Mouse (Mus musculus) small intestine, adult 2 months (tissue): Measurements from ENCODE around the gene Erp29. TPM values are rescaled to one million over a fixed set of nuclear protein-coding genes. Genes with fewer than 3 reads are reported as not detected.

Experiments used
- H3K27ac ChIP-seq: fragments of 200-500 bp; 2 replicates; pipeline ENCODE4 v1.5.1; 2012; ENCODE audit warnings: low read depth, low read length, control low read depth, inconsistent platforms; ENCODE audit not compliant: insufficient read depth
- H3K27me3 ChIP-seq: fragments of 200-500 bp; 2 replicates; pipeline ENCODE4 v1.6.1; 2012; ENCODE audit warnings: mild to moderate bottlenecking, moderate library complexity, low read length, inconsistent platforms; ENCODE audit not compliant: control insufficient read depth, insufficient read depth
- H3K36me3 ChIP-seq: fragments of 200-500 bp; 2 replicates; pipeline ENCODE4 v1.6.1; 2012; ENCODE audit warnings: mild to moderate bottlenecking, low read length, control low read depth, inconsistent platforms; ENCODE audit not compliant: control insufficient read depth, insufficient read depth
- H3K4me1 ChIP-seq: fragments of 200-500 bp; 2 replicates; pipeline ENCODE4 v1.6.1; 2012; ENCODE audit warnings: low read length, inconsistent platforms, mixed read lengths; ENCODE audit not compliant: control insufficient read depth, insufficient read depth, insufficient read length
- H3K4me3 ChIP-seq: fragments of 200-500 bp; 2 replicates; pipeline ENCODE4 v1.5.1; 2012; ENCODE audit warnings: low read depth, mild to moderate bottlenecking, control low read depth, inconsistent platforms, low read length, moderate library complexity
- CTCF ChIP-seq: fragments of 200-500 bp; IDR thresholded peaks from 2 replicates; pipeline ENCODE4 v1.5.1; 2012; ENCODE audit warnings: low read depth, mild to moderate bottlenecking, control low read depth, inconsistent platforms, low read length, moderate library complexity, mixed read lengths; ENCODE audit not compliant: insufficient replicate concordance, insufficient read length; ENCODE audit errors: extremely low read depth
- POLR2A ChIP-seq: fragments of 200-500 bp; IDR thresholded peaks from 2 replicates; pipeline ENCODE4 v1.6.1; 2012; ENCODE audit warnings: low read depth, mild to moderate bottlenecking, control low read depth, inconsistent platforms, low read length, moderate library complexity
- WGBS: fragments of 180-500 bp; shearing (Covaris S2); methylation state at CpG from one replicate; pipeline ENCODE4 v1.1.7; 2018; 5-methylcytosine and 5-hydroxymethylcytosine counted together
- polyA plus RNA-seq: library from polyadenylated mRNA; depleted of rRNA; stranded (reverse); fragments of >200 nt; gene quantifications from 2 replicates; pipeline ENCODE4 v1.2.3, GENCODE M21; 2012; rRNA removed

The Erp29 gene
- polyA plus RNA-seq, 1 experiment = 35.6 TPM

DNA sequence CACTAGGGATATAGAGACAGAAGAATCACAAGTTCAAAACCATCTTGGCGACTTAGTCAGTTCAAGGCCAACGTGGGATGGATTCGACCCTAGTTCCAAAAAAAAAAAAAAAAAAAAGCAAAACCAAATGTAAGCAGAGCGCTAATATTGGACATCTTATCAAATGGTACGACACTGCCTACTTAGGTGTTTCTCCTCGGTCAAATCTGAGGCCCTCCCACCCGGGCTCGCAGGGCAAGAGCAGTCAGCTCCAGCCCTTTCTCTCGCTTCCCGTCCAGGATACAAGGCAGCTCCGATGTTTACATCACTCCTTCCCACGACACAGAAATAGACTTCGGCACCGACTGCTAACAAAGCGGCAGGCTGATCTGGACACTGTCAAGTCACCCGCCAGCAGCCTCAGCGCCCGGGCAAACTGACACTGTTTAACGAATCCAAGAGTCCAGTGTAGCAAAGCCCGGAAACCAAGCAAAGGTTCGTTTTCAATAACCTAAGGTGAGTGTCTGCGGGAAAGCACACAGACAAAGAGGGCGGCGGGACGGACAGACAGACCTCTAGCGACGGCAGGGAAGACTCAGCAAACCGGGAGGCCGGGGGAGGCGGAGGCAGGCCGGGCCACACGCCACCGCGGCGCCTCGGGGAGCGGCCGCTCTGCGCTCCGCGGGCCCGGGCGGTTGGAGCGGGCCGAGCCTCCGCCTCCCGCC lies 67.4 kb downstream of the Erp29 start:
- Histone ChIP-seq H3K36me3 (peaks cover 25% of the 10 kb centered on the region), H3K27me3 (no peaks in the 10 kb centered on the region), H3K4me1 (peaks cover 6% of the 10 kb centered on the region; the same call in 1 of the 2 replicates), H3K4me3 (peak overlapping the region; percentile 71), H3K27ac (peak overlapping the region; percentile 98)
- WGBS = under 1% methylated on average over 42 of the region's 47 CpGs
- TF ChIP-seq POLR2A = 0 out of 2 replicates have a peak, but pooled peaks have one; percentile 45
- no peak for TF ChIP-seq CTCF

DNA sequence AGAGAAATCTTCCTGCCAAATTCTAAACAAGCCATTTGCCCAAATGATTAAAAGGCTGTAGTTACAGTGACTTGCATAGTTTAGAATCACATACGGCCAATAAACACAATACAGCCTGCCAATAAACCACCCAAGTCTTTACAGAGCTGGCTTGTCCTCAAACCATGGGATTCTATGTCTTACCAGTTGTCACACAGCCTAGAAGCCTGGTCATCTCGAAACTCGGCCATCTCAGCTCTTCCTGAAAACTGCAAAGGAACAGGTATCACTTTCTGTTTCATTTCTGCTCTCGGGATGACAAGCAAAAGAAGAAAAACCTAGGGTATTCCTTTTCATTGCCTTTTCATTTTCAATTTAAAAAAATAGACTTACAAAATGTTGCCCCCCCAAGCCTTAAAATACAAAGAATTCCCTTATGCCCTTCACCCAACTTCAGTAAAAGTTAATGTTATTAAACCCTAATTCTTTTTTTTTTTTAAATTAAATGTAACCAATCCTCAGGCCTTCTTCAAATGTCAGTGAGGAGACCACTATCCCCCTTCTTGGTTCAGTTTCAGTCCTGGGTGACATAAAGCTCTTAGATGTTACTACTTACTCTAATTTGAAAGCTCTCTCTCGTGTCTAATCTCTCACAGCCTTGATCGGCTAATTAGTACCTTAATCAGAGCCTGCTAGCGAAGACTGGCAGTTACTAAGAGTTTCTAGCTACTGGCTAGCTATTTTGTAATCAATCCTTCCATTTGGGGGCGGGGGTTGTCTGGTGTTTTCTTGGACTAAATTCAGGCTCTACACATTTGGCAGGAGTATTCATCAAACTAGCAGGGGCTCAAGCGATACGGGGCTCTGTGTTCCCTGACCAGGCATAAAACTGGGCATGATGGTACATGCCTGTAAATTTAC lies 68.2 kb downstream of the Erp29 start:
- H3K27ac ChIP-seq = peak overlapping the region; percentile 98
- peaks cover 6% of the 10 kb centered on the region; the same call in 1 of the 2 replicates for H3K4me1 ChIP-seq
- TF ChIP-seq CTCF (no peak), POLR2A (no peak)
- 5% methylated on average over 10 of the region's 10 CpGs for WGBS
- H3K4me3 ChIP-seq = peak overlapping the region; percentile 71; the same call in 1 of the 2 replicates
- no peaks in the 10 kb centered on the region for H3K27me3 ChIP-seq
- peaks cover 33% of the 10 kb centered on the region for H3K36me3 ChIP-seq

DNA sequence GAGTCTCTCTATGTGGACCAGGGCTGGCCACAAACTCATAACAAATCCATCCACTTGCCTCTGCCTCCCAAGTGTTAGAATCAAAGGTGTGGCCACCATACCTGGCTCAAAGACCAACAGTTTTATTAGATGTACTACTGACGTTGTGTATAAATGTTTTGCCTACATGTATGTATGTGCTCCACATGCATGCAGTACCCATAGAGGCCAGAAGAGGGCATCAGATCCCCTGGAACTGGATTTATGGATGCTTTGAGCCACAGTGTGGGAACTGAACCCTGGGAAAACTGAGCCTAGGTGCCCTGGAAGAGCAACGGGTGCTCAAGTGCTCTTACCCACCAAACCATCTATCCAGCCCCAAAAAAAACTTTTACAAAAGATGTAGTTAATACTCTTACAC lies 71.6 kb downstream of the Erp29 start:
- 87% methylated on average over 2 of the region's 2 CpGs for WGBS
- H3K36me3 ChIP-seq = peaks cover 61% of the 10 kb centered on the region
- peak; percentile 49; the same call in 1 of the 2 replicates for TF ChIP-seq CTCF
- no peak for TF ChIP-seq POLR2A
- H3K27me3 ChIP-seq = no peaks in the 10 kb centered on the region
- no peak overlapping the region for H3K4me3 ChIP-seq
- no peak overlapping the region for H3K27ac ChIP-seq
- H3K4me1 ChIP-seq = peaks cover 6% of the 10 kb centered on the region; the same call in 1 of the 2 replicates

DNA sequence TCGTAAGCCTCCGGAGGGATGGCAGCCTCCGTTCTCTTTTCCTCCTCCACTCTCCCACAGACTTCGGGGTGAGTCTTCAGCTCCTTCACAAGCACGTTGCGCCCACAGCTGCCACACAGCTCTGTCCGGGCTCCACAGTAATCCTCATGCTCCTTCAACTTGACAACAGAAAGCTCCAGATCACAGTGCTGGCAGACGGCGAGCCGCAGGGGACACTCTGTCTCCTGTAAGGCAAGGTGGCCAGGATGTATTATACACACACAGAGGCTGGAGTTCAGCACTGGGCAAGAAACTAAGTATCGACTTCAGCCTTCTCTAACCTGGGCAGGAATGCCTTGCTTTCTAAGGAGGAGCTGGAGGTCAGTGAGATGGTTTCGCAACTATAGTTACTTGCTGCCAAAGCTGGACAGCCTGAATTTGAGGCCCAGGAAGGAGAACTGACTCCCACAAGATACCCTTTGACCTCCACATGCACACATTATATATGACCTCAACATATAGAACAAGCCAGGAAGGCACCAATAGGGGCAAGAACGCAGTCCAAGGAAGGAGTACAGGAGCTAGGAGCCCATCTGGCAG lies 73.5 kb downstream of the Erp29 start:
- Histone ChIP-seq H3K4me1 (peaks cover 6% of the 10 kb centered on the region; the same call in 1 of the 2 replicates), H3K4me3 (no peak overlapping the region), H3K27me3 (no peaks in the 10 kb centered on the region), H3K36me3 (peaks cover 77% of the 10 kb centered on the region), H3K27ac (no peak overlapping the region)
- WGBS = 88% methylated on average over 13 of the region's 13 CpGs
- TF ChIP-seq CTCF = no peak
- no peak for TF ChIP-seq POLR2A

Other genes with a start within 250 kb of the Erp29 start
- 116 and 161 TPM in 2 replicates for gene Rpl6, start 248.0 kb downstream of the Erp29 start, polyA plus RNA-seq
- gene Hectd4, start 232.3 kb downstream of the Erp29 start, polyA plus RNA-seq = 12.2 and 28.8 TPM in 2 replicates
- gene Trafd1, start 66.9 kb downstream of the Erp29 start, polyA plus RNA-seq = 39.1 and 108 TPM in 2 replicates
- 1.7 and 3.2 TPM in 2 replicates for gene Naa25, start 54.6 kb downstream of the Erp29 start, polyA plus RNA-seq
- 0.70 and 7.2 TPM in 2 replicates for gene Tmem116, start 613 bp downstream of the Erp29 start, polyA plus RNA-seq
- not detected in 2 replicates for gene Adam1b, start 50.9 kb upstream of the Erp29 start, polyA plus RNA-seq
- 1.9 and 3.7 TPM in 2 replicates for gene Adam1a, start 93.0 kb upstream of the Erp29 start, polyA plus RNA-seq
- not detected in 2 replicates for gene Gm42878, start 93.0 kb upstream of the Erp29 start, polyA plus RNA-seq
- 20.4 and 36.5 TPM in 2 replicates for gene Mapkapk5, start 93.4 kb upstream of the Erp29 start, polyA plus RNA-seq
- 308 and 324 TPM in 2 replicates for gene Aldh2, start 141.3 kb upstream of the Erp29 start, polyA plus RNA-seq
- gene Acad12, start 166.4 kb upstream of the Erp29 start, polyA plus RNA-seq = 4.4 and 6.7 TPM in 2 replicates
- gene Acad10, start 208.0 kb upstream of the Erp29 start, polyA plus RNA-seq = 3.4 and 4.1 TPM in 2 replicates
- 8.4 and 17.4 TPM in 2 replicates for gene Brap, start 208.1 kb upstream of the Erp29 start, polyA plus RNA-seq